Mouse (Mus musculus) retina, adult 2 months (tissue): ENCODE data around the gene Ankrd6.

ENCODE experiments used
- DNase-seq: peaks from one replicate; pipeline ENCODE4 v3.0.0-alpha.2; 2012; ENCODE audit warnings: low read depth, low spot score

The Ankrd6 gene

GRCm38 (mm10) chr4:32787110-32787509, 163.5 kb downstream of the Ankrd6 start:
- no peak for DNase-seq

- no peak for DNase-seq
These were observed 170.6 kb downstream of the Ankrd6 start for GRCm38 (mm10) chr4:32779996-32780395.

DNA sequence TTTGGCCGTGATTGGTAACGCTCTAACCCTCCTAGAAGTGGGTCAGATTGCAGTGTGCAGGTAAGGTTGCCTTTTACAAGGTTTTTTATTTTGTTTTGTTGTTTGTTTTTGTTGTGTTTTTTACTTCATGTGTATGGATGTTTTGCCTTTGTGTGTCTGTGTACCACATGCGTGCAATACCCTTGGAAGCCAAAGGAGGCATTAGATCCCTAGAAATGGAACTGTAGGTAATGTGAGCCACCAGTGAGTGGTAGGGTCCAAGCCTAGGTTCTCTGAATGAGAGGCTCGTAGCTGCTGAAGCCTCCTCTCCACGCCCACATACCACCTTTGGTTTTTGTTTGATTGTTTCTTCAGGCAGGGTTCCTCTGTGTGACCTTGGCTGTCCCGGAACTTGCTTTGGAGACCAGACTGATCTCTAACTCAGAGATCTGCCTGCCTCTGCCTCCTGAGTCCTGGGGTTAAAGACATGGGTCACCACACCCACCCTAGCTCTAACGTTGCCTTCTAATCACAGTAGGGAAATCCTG, 180.3 kb downstream of the Ankrd6 start:
- no peak for DNase-seq

DNA sequence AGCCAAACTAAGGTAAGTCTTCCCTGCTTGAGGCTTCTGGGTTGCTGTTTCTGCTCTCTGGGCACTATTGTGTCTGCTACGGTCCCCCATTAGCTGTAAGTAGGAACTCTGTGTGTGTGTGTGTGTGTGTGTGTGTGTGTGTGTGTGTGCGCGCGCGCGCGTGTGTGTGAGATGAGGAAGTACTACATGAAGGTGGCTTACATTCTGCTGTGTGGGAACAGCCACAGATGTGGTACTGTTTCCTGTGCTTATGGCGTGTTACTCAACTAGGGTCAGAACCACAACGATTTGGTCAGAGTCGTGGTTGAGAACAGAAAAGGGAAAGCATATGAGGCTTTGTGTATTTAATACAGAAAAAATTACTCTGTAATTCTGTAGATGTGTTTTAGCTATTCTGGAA, 182.6 kb downstream of the Ankrd6 start:
- no peak for DNase-seq

GRCm38 (mm10) chr4:32767471-32767870, 183.2 kb downstream of the Ankrd6 start:
- DNase-seq: no peak

DNA sequence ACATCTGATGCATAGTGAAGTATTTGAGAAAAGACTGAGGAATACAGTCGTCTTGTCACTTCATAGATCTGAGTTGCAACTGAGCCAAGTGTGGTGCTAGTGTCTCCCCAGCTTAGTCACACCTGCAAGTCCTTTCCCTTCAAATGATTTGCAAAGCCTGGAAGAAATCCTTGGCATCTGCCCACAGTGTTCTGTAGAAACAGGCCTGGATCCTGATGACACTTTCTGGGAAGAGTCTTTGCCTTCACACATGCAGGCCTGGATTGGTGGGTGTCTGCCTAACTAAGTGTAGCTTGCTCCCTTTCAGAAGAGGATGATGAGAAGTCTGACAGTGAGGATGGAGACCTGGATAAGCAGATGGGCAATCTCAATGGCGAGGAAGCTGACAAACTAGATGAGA, 193.2 kb downstream of the Ankrd6 start:
- DNase-seq: no peak
